Mouse (Mus musculus) neural tube, postnatal 0 days (tissue): ENCODE measurements around the gene D230025D16Rik. TPM values are rescaled to one million over a fixed set of nuclear protein-coding genes. Genes with fewer than 3 reads are reported as not detected.

Source experiments
- polyA plus RNA-seq: library from polyadenylated mRNA; unstranded; fragments of >200 nt; fragmentation: Nextera tagmentation; extraction: Ambion mirVana; gene quantifications from 2 replicates; pipeline ENCODE4 v1.2.1, GENCODE M21; 2015

Gene D230025D16Rik
- 19.1 and 19.5 TPM in 2 replicates for polyA plus RNA-seq

GRCm38 (mm10) chr8:105224413-105225271, at the start of gene D230025D16Rik:
D230025D16Rik (plus strand) TSS chr8:105225145.

GRCm38 (mm10) chr8:105254966-105255350, 30.0 kb downstream of the D230025D16Rik start, which contains the start of gene B3gnt9:
B3gnt9 (minus strand) TSS chr8:105255153.

GRCm38 (mm10) chr8:105264024-105264982, 39.4 kb downstream of the D230025D16Rik start, which contains the start of the genes Tradd and Fbxl8:
Tradd (minus strand) TSS chr8:105264609.
Fbxl8 (plus strand) TSS chr8:105264648.

GRCm38 (mm10) chr8:105269461-105269947, 44.6 kb downstream of the D230025D16Rik start, which contains the start of gene Hsf4:
Hsf4 (plus strand) TSS chr8:105269801.

GRCm38 (mm10) chr8:105275840-105276239, 50.9 kb downstream of the D230025D16Rik start, which contains the start of gene Nol3:
Nol3 (plus strand) TSS chr8:105276140.

DNA sequence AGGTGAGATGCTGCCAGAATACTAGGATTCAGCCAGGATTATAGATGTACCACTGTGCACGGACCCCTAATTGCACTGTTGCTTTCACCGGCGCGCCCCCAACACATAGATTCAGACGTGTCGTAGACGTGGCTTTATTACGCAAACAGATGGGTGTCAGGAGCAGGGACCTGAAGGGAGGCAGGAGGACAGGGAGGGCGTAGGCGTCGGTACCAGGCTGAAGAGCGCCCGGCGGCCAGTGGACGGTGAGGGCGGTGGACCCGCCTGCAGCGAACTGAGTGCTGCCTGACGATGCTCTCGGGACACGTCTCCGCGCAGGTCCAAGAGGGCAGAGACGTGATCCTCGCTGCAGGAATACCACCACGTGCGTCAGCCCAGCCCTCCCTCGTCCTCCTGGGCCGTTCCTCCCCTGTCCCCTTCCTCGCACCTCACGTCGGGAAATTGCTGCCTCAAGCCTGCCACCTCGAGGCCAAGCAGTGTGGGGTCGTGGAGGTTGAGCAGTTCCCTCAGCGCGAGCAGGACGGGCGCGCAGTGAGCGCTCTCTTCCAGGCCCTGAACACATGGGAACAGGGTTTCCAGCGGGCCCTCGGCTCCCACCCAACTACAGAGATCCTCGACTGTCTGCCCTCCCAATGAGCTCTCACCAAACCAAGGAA, 65.0 kb downstream of the D230025D16Rik start, which contains the start of gene 4931428F04Rik:
Gene 4931428F04Rik (minus strand): TSS at position 60 of the 656 bp plus-strand sequence.

DNA sequence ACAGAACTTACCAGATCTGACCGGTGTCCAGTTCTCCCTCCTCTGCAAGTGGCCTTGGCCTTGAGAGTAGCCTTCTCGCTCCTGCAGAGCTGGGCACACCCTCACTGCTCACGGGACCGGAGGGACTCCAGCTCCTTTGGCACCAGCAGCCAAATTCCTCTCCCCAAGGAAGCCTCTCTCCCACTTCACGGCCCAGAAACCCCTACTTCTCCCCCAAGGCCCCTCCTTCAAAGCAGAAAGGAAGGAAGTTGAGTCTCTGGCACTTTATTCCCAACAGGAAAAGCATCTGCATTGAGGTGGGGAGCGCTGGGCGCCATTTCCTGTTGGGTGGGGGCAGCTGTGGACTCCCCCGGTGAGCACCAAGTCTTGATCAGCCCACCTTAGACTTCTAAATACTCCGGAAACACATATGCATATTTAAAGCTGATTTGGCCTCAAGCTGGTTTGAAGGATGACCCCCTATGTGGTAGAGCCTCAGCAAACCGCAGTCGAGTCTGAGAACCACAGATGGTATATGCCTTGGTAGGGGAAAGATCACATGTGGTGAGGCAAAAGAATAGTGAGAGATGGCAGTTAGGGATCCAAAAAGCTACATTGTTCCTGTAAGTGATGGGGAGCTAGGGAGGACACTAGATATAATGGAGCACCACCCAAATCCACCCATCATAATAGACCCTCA, 71.1 kb downstream of the D230025D16Rik start, which contains the start of gene Exoc3l:
Gene Exoc3l (minus strand): TSS at position 207 of the 679 bp plus-strand sequence.

GRCm38 (mm10) chr8:105297511-105298192, 72.7 kb downstream of the D230025D16Rik start, which contains the start of gene E2f4:
E2f4 (plus strand) TSS chr8:105297663.

Other genes with a start within 250 kb of the D230025D16Rik start
- gene Ces2h, start 224.3 kb upstream of the D230025D16Rik start, polyA plus RNA-seq = not detected in 2 replicates
- gene Ces3a, start 176.5 kb upstream of the D230025D16Rik start, polyA plus RNA-seq = not detected in 2 replicates
- not detected in 2 replicates for gene Ces3b, start 141.4 kb upstream of the D230025D16Rik start, polyA plus RNA-seq
- 0.14 and 0.15 TPM in 2 replicates for gene Ces4a, start 93.3 kb upstream of the D230025D16Rik start, polyA plus RNA-seq
- 30.7 and 34.8 TPM in 2 replicates for gene Cbfb, start 54.5 kb upstream of the D230025D16Rik start, polyA plus RNA-seq
- 13.8 and 15.8 TPM in 2 replicates for gene B3gnt9, start 30.0 kb downstream of the D230025D16Rik start, polyA plus RNA-seq
- gene Tradd, start 39.5 kb downstream of the D230025D16Rik start, polyA plus RNA-seq = 13.8 and 16.2 TPM in 2 replicates
- gene Fbxl8, start 39.5 kb downstream of the D230025D16Rik start, polyA plus RNA-seq = 1.9 and 2.9 TPM in 2 replicates
- gene Hsf4, start 44.7 kb downstream of the D230025D16Rik start, polyA plus RNA-seq = 1.2 and 1.9 TPM in 2 replicates
- gene Nol3, start 51.0 kb downstream of the D230025D16Rik start, polyA plus RNA-seq = 9.1 and 9.4 TPM in 2 replicates
- gene 4931428F04Rik, start 64.7 kb downstream of the D230025D16Rik start, polyA plus RNA-seq = 53.4 and 66.4 TPM in 2 replicates
- 6.0 and 8.7 TPM in 2 replicates for gene Exoc3l, start 71.0 kb downstream of the D230025D16Rik start, polyA plus RNA-seq
- 29.8 and 32.5 TPM in 2 replicates for gene E2f4, start 72.5 kb downstream of the D230025D16Rik start, polyA plus RNA-seq
- 0.76 and 1.2 TPM in 2 replicates for gene Elmo3, start 80.5 kb downstream of the D230025D16Rik start, polyA plus RNA-seq
- 1.1 and 1.2 TPM in 2 replicates for gene Lrrc29, start 101.1 kb downstream of the D230025D16Rik start, polyA plus RNA-seq
- gene Tmem208, start 101.2 kb downstream of the D230025D16Rik start, polyA plus RNA-seq = 162 and 168 TPM in 2 replicates
- 0.65 and 1.3 TPM in 2 replicates for gene Fhod1, start 122.8 kb downstream of the D230025D16Rik start, polyA plus RNA-seq
- 10.0 and 13.8 TPM in 2 replicates for gene Slc9a5, start 123.7 kb downstream of the D230025D16Rik start, polyA plus RNA-seq
- 1.3 and 2.0 TPM in 2 replicates for gene Plekhg4, start 148.1 kb downstream of the D230025D16Rik start, polyA plus RNA-seq
- not detected in 2 replicates for gene Kctd19, start 188.4 kb downstream of the D230025D16Rik start, polyA plus RNA-seq
- 0.53 and 0.54 TPM in 2 replicates for gene Lrrc36, start 188.4 kb downstream of the D230025D16Rik start, polyA plus RNA-seq
- 263 and 304 TPM in 2 replicates for gene Tppp3, start 246.4 kb downstream of the D230025D16Rik start, polyA plus RNA-seq